Mouse (Mus musculus): ENCODE measurements around the gene Obp1a. TPM values are rescaled to one million over a fixed set of nuclear protein-coding genes. Genes with fewer than 3 reads are reported as not detected.

Obp1a gene
- not detected in 2 replicates for polyA plus RNA-seq (2012; rRNA removed)

DNA sequence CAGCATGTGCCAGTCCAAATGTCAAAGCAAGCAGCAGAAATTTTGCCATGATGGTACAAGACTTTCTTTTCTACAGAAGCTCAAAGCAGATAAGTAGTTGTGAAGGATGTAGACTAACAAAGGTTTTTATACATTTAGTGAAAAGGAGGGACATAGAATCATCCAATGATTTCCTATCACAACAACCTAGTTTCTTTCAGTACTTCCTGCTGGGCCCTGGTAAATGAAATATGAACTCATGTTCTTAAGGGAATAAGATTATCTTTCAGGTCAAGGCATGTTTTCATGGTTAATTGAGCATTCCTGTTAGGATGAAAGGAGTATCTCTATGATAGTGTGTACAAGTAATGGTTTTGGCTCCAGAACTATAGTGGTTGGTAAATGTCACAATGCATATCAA, at the start of gene Obp1a:
Gene Obp1a, minus strand, starts transcription at position 101 of the 400 bp plus-strand sequence.
- Histone ChIP-seq H3K27me3 (ENCODE audit: control insufficient read depth, insufficient read depth, low read length) (no peaks in the 10 kb centered on the region), H3K27ac (ENCODE audit: insufficient read depth, low read depth, low read length) (no peak within 1 kb of the TSS), H3K36me3 (ENCODE audit: control insufficient read depth, insufficient read depth, low read length) (no peaks in the 10 kb centered on the region), H3K4me1 (ENCODE audit: control insufficient read depth, insufficient read depth, insufficient read length, low read length) (no peaks in the 10 kb centered on the region), H3K4me3 (ENCODE audit: low read depth, low read length) (no peak within 1 kb of the TSS)
- TF ChIP-seq POLR2A (IDR thresholded peaks at IDR 0.05; ENCODE audit: low read depth, low read length) (no peak), CTCF (IDR thresholded peaks at IDR 0.05; ENCODE audit: extremely low read depth, insufficient read length, insufficient replicate concordance, low read depth, low read length) (no peak)

DNA sequence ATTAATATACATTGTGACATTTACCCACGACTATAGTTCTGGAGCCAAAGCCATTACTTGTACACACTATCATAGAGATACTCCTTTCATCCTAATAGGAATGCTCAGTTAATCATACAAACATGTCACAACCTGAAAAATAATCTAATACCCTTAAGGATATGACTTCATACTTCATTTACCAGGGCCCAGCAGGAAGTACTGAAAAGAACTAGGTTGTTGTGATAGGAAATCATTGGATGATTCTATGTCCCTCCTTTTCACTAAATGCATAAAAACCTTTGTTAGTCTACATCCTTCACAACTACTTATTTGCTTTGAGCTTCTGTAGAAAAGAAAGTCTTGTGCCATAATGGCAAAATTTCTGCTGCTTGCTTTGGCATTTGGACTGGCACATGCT, 34.0 kb upstream of the Obp1a start, which contains the start of gene Gm5938:
Gene Gm5938, plus strand, starts transcription at position 301 of the 400 bp plus-strand sequence.
- H3K36me3 ChIP-seq (ENCODE audit: control insufficient read depth, insufficient read depth, low read length) = no peaks in the 10 kb centered on the region
- no peaks in the 10 kb centered on the region for H3K4me1 ChIP-seq (ENCODE audit: control insufficient read depth, insufficient read depth, insufficient read length, low read length)
- no peaks in the 10 kb centered on the region for H3K27me3 ChIP-seq (ENCODE audit: control insufficient read depth, insufficient read depth, low read length)
- H3K27ac ChIP-seq (ENCODE audit: insufficient read depth, low read depth, low read length) = no peak within 1 kb of the TSS
- TF ChIP-seq CTCF (IDR thresholded peaks at IDR 0.05; ENCODE audit: extremely low read depth, insufficient read length, insufficient replicate concordance, low read depth, low read length) = no peak
- TF ChIP-seq POLR2A (IDR thresholded peaks at IDR 0.05; ENCODE audit: low read depth, low read length) = no peak
- no peak within 1 kb of the TSS for H3K4me3 ChIP-seq (ENCODE audit: low read depth, low read length)
- 62% methylated on average over 1 of the region's 1 CpGs for WGBS

Other genes starting within 250 kb of the Obp1a start
- not detected in 2 replicates for gene Pbsn, start 237.8 kb downstream of the Obp1a start, polyA plus RNA-seq (2012; rRNA removed)
- not detected in 2 replicates for gene Gm14744, start 226.6 kb downstream of the Obp1a start, polyA plus RNA-seq (2012; rRNA removed)
- not detected in 2 replicates for gene 5430402E10Rik, start 166.3 kb downstream of the Obp1a start, polyA plus RNA-seq (2012; rRNA removed)
- gene Gm5938, start 34.1 kb upstream of the Obp1a start, polyA plus RNA-seq (2012; rRNA removed) = not detected in 2 replicates
- not detected in 2 replicates for gene Obp1b, start 95.4 kb upstream of the Obp1a start, polyA plus RNA-seq (2012; rRNA removed)
- gene Gm14743, start 154.5 kb upstream of the Obp1a start, polyA plus RNA-seq (2012; rRNA removed) = not detected in 2 replicates

Measured in small intestine, adult 2 months (tissue).